Comparison of ENCODE assay signal across 16 mouse cellular contexts in genomic region chr6:131344346-131344745, GRCm38 (mm10).
"Had no signal": no experiment of that assay in that cellular context is flagged by ENCODE, and none has a peak within 500 bp of the region (broad histone marks: within the 10 kb centered on the region; RNA-seq: fewer than 3 reads in every experiment).

No protein-coding gene starts in this region.

- H3K27me3 ChIP-seq: midbrain, embryonic 12.5 days; neural tube, embryonic 13.5 days; neural tube, embryonic 15.5 days had no signal

- H3K4me3 ChIP-seq: midbrain, embryonic 10.5 days; midbrain, embryonic 12.5 days; neural tube, embryonic 13.5 days; neural tube, embryonic 15.5 days had no signal

- H3K9me3 ChIP-seq: midbrain, embryonic 10.5 days; midbrain, embryonic 12.5 days; neural tube, embryonic 13.5 days; neural tube, embryonic 15.5 days had no signal

- H3K4me1 ChIP-seq: midbrain, embryonic 10.5 days; midbrain, embryonic 12.5 days; neural tube, embryonic 13.5 days; neural tube, embryonic 15.5 days had no signal

- H3K27ac ChIP-seq: midbrain, embryonic 10.5 days; midbrain, embryonic 12.5 days; neural tube, embryonic 13.5 days; neural tube, embryonic 15.5 days had no signal

- H3K9ac ChIP-seq: lung, embryonic 14.5 days; midbrain, embryonic 12.5 days; neural tube, embryonic 13.5 days; neural tube, embryonic 15.5 days had no signal

- H3K4me2 ChIP-seq: lung, embryonic 14.5 days; midbrain, embryonic 12.5 days; neural tube, embryonic 13.5 days; neural tube, embryonic 15.5 days had no signal

- H3K36me3 ChIP-seq: midbrain, embryonic 10.5 days; midbrain, embryonic 12.5 days; neural tube, embryonic 13.5 days; neural tube, embryonic 15.5 days had no signal

- DNase-seq: lung, adult 18-20 months; lung, embryonic 14.5 days; lung, postnatal 10 days; lung, postnatal 4 days; midbrain, embryonic 14.5 days; retina, postnatal 1 day; right cerebral cortex, adult 18-20 months; right cerebral cortex, postnatal 14 days; spleen, adult 18-20 months; thymus, adult 18-20 months; thymus, postnatal 14 days; thymus, postnatal 36 days had no signal
